Mouse (Mus musculus) brain, embryonic 18.5 days (tissue): ENCODE results near the gene Tmem129.

ENCODE experiments used
- DNase-seq: peaks from one replicate; pipeline ENCODE4 v3.0.0-alpha.2; 2012; ENCODE audit warnings: low read depth, low spot score

Tmem129 gene

DNA sequence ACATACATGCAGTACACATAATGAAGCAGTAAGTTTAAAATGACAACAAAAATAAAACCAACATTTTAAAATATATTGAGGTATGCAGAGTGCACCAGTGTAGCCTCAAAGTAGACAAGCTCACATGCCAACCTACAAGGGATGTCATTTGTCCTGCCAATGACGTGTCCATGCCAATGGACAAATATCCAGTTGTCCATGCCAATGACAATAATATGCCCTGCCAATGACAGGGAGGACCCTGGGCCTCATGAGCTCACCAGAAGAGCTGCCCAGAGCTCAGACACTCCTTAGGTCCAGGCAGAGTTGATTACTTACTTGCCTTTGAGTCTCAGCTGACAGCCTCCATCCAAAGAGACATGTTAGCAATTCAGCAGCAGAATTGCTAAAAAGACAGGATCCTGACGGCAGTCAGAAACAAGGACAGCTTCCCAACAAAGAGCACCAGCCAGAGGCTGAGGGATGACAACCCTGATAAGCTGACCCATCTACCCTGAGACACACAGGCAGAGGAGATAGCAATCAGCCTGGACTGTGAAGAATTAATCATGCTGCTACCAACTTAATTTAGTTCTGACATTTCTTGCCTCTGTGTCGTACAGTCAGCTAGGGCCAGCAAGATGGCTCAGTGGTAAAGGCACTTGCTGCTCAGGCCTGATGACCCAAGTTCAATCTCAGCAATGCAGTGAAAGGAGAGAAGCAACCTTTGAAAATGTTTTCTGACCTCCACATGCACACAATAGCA, 20.4 kb downstream of the Tmem129 start:
- DNase-seq, result no peak

DNA sequence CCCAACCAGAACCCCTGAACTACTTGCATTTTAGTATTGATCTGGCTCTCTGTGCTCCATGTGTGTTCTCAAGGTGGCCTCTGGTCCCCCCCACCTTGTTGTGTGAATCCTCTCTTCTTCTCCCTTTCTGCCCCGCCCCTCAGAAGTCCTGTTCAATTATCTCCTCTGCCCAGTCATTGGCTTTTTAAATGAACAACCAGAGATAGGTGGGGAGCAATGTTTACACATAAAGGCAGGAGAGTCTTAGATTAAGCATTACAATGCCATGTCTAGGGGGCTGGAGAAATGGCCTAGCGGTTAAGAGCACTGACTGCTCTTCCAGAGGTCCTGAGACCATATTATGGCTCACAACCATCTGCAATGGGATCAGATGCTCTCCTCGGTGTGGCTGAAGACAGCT, 22.9 kb downstream of the Tmem129 start:
- DNase-seq, result no peak

DNA sequence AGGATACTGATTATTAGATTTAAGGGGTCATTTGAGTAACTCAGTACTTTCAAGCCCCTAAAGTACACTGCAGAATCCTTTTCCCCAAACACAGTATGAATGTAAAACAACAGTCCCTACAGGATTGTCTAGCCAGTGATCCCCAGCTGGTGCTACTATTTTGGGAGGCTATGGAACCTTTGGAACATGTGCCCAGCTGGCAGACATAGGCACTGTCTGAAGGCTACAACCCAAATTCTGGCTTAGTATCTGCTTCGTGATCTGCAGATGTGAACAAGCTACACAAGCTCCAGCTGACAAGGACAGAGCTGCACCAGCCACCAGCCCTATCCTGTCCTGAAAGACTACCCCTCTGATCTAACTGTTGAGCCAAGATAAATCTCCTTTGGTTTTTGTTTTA, 25.7 kb downstream of the Tmem129 start:
- DNase-seq, result no peak

DNA sequence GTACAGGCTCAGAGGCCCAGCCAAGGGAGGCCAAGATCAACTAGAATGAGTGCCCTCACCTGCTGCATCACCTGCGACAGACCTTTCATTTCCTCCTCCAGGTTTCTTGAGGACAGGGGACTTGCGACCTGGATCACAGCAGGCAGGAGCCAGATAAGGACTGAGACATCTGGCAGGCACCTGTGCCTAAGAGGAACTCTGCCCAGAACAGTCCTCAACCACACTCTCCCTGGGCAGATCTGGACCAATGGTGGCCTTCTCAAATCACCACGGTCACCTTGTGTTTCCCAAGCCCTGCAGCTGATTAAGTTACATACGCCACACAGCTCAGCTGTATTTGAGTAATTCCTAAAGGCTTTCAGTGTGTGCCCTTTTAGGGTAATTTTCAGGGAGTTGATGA, 27.6 kb downstream of the Tmem129 start:
- no peak for DNase-seq

DNA sequence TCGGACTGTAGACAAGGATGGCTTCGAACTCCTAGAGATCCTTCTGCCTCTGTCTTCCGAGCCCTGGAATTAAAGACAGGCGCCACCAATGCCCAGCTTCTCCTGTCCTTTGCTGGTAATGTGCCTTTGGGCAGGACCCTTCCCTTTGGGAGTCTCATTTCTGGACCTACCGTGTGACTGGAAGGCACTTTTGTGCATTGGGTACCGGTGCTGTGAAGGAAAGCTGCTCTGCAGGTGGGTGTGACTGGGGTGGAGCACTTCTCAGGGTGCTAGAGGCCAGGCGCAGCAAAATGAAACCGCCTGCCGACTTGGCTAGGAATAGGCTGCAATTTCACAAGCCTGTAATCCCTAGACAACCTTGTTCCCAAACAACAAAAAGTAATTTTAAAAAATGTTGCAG, 28.2 kb downstream of the Tmem129 start:
- DNase-seq, result no peak

DNA sequence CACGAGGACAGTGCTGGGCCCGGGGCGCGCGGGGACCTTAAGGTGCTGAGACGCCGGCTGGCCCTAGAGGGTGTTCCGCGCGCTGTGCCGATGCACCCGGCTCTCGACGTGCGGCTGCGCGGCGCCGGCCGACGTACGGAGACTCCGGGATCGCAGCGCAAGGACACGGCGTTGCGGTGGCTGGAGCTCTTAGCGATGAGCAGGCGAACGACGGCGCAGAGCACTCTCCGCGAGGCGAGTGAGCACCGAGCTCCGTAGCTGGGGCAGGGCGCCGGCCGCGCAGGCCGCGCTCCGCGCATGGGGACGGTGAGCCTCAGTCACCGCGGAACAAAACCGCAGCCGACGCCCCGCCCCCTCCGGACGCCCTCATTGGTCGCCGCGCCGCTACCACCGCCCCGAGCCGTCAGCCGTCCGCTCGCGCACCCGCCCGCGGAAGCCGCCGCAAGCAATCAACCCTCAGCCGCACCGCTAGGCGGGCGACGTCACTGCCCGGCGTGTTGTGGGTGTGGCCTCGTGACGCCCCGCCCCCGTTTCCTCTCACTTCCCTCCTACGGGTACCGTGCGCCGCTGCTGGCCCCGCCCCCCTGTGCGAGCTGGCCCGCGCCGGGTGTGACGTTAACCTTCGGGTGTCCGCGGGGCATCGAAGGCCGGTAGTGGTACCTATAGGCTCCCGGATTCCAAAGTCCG, 28.8 kb downstream of the Tmem129 start, which contains the start of the genes Fam53a and Gm9903:
Gene Fam53a (minus strand): TSS at position 335 of the 687 bp plus-strand sequence.
Gene Gm9903 (plus strand): TSS at position 625 of the 687 bp plus-strand sequence.
- DNase-seq, result peak; percentile 91

DNA sequence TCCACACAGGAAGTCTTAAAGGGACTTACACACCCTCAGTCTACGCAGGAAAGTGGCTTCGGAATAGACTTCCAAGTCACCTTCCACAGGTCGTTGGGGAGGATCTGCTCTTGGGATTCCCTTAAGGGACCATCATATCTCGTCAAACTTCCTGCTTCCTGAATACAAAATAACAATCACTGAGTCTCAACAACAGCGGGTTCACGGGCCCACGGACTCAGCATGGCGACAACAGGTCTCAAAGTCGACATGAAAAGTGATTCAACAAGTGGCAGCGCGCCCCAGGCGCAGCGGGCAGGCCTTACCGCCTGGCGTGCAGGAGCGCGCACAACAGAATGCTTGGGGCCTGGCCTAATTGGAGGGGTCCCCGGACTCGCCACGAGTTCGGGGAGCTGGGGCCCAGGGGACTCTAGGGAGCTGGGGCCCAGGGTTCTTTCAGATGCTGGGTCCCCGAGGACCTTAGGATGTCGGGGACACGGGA, 29.4 kb downstream of the Tmem129 start:
- DNase-seq, result no peak

DNA sequence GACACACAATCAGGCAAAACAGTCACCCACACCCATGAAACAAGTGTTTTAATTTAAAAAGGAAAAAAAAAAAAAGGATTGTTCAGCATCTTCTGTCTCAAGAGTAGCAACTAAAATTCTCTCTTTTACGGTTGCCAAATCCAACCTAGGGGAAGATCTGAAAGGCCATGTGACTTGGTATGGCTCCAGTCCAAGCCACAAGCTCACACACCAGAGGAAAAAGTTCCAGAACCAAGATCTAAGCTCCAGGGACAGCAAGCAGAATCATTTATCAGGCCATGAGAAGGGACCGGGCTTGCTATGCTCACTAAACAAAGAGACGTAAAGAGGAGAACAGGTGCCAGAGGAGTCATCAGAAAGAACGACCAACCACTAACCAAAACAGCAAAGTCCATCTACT, 30.2 kb downstream of the Tmem129 start:
- no peak for DNase-seq

DNA sequence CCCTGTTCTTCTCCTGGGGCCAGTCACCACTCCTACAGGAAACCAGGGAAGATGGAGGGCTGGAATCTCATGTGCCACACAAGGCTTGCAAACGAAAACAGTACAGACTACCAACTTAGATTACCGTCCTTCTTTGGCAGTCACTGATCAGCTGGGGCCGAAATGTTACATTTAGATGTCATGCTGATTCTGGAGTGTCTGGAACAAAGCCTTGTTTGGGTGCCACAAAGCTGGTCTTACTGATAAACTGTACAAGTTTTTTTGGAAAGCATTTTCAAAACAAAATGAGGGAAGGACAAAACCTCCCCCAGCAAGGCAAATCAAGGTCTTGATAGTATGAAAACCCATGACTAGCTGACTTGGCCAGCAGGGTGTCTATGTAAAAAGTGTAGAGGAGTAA, 34.5 kb downstream of the Tmem129 start:
- DNase-seq, result no peak

DNA sequence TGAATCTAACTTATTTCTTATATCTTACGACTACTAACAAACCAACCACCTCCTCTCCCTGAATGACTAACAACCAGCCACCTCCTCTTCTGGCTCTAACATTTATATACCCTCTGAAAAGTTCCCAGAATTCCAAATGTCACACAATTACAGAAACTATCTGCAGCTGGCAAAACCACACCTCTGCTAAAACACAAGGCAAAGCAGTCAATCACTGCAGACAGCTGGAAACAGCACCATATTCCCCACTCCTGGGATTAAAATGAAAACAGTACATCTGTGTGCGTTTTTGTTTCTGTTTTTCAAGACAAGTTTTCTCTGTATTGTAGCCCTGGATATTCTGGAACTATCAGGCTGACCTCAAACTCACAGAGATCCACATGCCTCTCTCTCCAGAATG, 35.5 kb downstream of the Tmem129 start:
- DNase-seq, result no peak

DNA sequence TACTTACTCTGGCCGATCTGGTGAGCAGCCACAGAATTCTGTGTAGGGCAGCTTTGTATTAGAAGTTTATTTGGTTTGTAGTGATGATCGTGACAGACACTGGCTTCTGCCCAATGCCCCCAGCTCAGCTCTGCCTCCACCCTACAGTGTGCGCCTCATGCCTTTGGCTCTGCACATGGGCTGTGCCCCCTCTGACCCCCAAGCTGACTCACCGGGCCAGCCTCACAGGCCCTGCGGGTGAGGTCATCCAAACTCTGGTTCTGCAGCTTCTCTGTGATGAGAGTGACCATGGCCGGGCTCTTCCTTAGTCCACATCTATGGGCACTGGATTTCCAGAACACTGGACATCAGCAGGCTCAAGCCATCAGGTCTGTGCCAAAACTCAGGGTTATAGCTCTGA, 43.8 kb downstream of the Tmem129 start:
- DNase-seq, result no peak

DNA sequence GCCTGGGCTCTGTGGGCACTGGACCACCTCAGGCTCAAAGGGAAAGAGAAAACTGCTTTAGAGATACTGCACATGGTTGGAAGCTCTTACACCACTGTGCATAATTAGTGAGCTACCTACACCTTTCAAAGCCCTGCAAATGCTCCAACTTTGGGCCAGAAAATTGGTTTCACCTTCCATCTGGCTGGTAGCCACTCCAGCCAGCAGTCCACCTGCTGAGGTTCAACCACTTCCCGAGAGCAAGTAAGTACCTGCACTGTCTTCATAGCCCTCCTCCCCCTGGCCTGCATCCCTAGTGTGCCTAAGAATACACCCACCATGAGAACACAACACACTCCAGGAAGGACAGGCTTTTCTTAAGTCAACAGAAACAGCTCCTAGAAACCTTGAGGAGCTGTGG, 46.4 kb downstream of the Tmem129 start:
- no peak for DNase-seq

DNA sequence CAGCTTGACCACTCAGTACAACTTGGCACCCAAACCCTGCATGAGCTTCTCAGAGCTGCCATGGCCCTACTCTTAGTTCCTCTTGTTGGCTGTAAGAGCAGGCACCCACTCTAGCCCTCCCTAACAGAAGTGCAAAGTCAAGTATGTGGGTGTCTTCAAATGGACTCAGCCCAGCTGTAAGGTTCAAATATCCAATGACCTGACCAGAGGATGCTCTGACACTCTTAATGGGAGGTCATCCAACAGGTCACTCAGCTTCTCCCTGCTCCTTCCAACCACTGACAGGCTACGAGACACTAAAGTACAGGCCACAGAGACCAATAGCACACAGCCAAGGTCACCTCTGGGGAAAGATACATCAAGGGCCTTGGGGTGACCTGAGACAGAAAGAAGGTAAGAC, 49.0 kb downstream of the Tmem129 start:
- no peak for DNase-seq

DNA sequence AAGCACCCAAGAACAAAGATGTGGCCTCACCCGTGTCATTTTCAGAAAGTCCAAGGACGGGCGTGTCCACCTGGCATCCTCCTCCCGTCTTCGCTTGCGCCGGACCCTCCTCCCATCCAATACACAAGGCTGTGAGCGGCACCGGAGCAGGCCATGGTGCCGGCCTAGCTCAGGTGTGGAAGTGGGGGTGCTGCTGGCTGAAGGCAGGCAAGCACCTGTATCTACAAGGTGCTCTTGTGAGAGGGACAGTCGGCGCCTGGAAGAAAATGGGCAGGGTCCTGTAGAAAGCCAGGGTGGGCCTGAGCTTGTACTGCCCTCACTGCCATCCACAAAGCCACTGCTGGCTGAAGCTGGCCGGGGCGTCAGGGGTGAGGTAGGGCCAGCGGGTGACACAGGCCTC, 50.8 kb downstream of the Tmem129 start:
- no peak for DNase-seq

DNA sequence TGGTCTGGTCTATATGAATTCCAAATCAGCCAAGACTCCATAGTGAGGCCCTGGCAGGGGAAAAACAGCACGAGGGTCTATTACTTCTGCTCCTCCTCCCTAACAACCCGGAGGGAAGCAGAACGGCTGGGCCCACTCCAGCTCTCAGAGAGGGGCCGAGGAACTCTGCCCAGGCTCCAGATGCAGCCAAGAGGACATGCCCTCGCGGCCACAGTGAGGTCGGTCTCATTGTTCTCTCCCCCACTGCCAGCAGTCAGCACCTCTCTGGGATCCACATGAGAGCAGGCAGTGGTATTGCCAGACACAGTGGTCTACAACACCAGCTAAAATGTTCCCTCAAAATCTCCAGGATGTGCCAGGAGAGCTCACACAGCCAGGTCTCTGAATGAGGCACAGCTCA, 51.6 kb downstream of the Tmem129 start:
- no peak for DNase-seq

DNA sequence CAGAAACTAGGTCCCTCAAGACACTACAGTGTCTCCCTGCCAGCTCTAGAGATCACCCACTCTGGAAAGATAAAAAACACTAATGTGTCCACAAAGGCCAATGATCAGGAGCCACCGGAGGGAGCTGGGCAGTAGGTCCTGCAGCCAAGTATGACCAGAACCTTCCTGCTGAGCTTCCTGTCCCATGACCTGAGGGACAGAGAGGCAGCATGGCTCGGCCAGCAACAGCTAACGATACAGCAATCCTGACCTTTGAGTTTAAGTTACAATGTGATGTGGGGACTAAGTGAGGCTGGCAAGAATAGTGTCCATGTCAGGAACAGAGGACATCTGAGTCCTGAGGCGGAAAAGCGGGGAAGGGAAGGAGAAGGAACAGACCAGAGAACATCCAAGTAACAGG, 52.9 kb downstream of the Tmem129 start:
- no peak for DNase-seq
